Mouse (Mus musculus) left cerebral cortex, postnatal 4 days (tissue): ENCODE results near the gene Calcoco2. TPM values are rescaled to one million over a fixed set of nuclear protein-coding genes. Genes with fewer than 3 reads are reported as not detected.

ENCODE experiments used
- DNase-seq: peaks from one replicate; pipeline ENCODE4 v3.0.0-alpha.2; 2022
- intact Hi-C: fragments of 180-260 bp; cut with DNase I; formaldehyde crosslinking; loops from one replicate; pipeline ENCODE4 v1.15.1; 2025
- total RNA-seq, 2 experiments: library from RNA; stranded (reverse); gene quantifications; 2 replicates each; pipeline ENCODE4 v1.2.3; 2021

Gene Calcoco2
- total RNA-seq, 2 experiments from 2014 or later, result not detected

- intact Hi-C loops, result no loop called here
- DNase-seq, result no peak
Observed at GRCm38 (mm10) chr11:96087981-96088380, 23.8 kb downstream of the Calcoco2 start.

- DNase-seq, result no peak
- intact Hi-C loops, result no loop called here
Observed at GRCm38 (mm10) chr11:96082682-96083081, 29.1 kb downstream of the Calcoco2 start.

- intact Hi-C loops, result no loop called here
- no peak for DNase-seq
Observed at GRCm38 (mm10) chr11:96080736-96081135, 31.0 kb downstream of the Calcoco2 start.

DNA sequence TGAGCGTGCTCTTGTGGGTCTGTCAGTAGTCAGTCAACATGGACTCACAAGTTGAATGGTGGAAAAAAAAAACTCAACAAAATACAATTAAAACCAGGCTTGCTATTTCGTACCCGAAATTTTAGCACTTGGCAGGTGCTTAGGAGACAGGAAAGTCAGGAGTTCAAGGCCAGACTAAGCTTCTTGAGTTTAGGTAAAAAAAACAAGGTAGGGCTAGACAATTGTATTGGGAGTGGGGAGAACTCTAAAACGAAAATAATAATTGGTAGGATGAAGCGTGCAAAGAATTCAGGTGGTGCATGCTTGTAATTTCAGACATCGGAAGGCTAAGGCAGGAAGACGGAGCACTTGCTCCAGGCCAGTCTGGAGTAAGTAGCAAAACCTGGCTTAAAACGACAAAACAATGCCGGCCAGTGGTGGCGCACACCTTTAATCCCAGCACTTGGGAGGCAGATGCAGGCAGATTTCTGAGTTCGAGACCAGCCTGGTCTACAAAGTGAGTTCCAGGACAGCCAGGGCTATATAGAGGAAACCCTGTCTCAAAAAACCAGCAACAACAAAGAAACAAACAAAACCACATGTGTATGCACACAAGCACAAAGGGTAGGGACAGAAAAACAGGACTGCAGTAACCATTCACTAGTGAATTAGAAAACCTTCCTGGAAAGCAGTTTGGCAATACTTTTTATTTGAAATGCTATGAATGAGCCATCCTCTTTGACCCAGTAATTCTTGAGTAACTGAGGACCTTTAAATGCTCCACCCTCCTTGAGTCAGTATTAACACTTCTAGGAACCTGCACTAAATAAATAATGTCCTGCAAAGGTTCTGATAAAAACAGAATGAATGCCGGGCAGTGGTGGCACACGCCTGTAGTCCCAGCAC is 35.3 kb downstream of the Calcoco2 start:
- no peak for DNase-seq
- intact Hi-C loops, result no loop called here

GRCm38 (mm10) chr11:96075509-96076220 is 36.1 kb downstream of the Calcoco2 start, which contains the start of gene Atp5g1:
Gene Atp5g1, minus strand, starts transcription at chr11:96075670.
- intact Hi-C loops, result no loop called here
- peak; percentile 98 for DNase-seq

DNA sequence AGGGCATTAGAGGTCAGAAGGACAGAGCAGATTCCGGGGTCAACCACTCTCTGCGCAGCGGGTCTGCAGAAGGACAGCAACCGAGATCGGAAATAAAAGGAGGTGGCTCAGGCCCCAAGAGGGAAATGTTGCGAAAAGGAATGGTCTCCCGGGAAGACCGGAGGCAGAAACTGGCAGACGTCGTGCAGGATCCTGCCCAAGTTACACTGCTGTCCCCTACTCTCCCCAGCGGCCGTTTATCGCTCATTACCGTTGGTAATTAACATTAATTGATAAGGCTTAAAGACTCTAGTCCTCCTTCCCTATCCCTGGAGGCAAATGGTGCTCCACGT is 36.6 kb downstream of the Calcoco2 start:
- DNase-seq, result no peak
- intact Hi-C loops, result no loop called here

DNA sequence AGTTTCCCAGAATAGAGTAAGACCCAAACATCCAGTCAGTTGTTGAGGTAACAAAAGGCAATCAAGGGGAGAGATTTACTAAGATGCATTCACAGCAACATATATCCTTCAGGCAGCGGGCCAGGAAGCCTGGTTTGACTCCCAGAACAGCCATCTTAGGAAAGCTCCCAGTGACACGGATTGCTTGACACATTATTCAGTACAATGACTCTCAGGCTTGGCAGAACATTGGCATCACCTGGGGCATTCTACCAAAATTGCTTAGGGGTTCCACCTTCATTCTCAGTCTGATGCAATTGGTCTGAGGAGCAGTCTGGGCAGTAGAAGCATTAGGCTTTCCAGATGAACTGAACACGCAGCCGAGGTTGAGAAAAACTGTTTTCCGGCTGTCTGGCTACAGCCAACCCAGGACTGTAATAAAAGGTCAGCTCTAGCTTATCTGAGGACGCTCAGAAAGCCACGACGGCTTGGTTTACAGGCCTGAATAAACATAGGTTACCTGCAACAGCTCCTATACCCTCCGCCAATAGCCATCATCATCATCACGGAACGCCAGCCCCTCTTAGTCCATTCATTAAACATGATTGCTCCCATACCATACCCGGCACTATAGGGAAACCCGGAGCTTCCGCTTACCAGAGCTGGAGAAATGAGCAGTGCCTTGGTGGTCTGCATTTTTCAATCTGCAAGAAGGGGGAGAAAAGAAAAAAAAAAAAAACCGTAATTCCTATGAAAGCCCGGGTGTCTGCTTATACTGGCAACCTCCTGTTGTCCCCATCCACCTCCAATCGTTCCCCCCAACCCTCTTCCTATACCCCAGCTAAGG is 37.2 kb downstream of the Calcoco2 start:
- intact Hi-C loops, result no loop called here
- DNase-seq, result no peak

DNA sequence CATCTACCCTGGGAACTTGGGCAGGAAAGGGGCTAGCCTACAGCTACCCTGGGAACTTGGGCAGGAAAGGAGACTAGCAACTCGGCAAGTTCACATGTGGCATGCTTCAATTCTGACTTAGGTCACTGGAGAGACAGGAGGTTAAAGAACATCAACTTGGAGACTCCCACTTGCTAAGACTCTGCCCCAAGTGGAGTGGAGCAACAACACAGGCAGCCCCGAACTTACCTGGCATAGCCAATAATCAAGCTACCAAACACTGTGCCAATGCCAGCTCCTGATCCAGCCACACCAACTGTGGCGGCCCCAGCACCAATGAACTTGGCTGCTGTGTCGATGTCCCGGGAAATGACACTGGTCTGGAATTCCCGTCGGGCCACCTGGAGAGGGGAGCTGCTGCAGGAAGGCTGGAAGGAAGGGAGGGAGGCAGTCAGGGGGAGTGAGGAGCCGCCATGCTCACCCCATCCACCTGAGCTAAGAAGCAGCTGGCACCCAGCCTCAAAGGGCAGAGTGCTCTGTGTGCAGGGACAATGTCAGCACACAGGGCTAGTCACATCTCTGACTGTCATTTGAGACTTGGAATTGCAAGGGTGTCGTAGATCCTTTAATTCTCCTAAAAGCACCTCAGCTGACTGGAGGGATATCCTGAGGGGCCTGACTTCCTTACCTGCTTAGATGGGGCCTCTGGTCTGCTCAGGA is 38.3 kb downstream of the Calcoco2 start:
- intact Hi-C loops, result no loop called here
- no peak for DNase-seq

GRCm38 (mm10) chr11:96071013-96071412 is 40.8 kb downstream of the Calcoco2 start:
- intact Hi-C loops, result no loop called here
- no peak for DNase-seq

DNA sequence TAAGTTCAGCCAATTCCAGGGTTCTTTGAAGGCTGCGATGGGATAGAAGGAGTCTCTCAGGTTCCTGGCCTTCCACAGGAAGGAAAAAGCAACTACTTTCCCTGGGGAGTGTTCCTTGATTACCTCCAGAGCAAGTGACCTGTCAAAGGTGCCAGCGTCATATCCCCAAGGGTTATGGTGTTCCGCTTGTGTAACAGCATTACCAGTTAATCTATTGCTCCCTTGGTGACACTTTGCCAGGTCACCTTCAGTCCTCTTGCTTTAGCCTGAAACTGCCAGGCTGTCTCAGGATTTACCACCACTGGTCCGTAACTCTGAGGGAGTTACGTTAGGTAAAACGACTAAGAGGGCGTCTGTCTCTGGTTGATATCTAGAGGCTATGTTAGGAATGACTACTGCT is 41.4 kb downstream of the Calcoco2 start:
- DNase-seq, result no peak
- intact Hi-C loops, result no loop called here

- no peak for DNase-seq
- intact Hi-C loops, result no loop called here
Observed at GRCm38 (mm10) chr11:96068231-96068630, 43.5 kb downstream of the Calcoco2 start.

DNA sequence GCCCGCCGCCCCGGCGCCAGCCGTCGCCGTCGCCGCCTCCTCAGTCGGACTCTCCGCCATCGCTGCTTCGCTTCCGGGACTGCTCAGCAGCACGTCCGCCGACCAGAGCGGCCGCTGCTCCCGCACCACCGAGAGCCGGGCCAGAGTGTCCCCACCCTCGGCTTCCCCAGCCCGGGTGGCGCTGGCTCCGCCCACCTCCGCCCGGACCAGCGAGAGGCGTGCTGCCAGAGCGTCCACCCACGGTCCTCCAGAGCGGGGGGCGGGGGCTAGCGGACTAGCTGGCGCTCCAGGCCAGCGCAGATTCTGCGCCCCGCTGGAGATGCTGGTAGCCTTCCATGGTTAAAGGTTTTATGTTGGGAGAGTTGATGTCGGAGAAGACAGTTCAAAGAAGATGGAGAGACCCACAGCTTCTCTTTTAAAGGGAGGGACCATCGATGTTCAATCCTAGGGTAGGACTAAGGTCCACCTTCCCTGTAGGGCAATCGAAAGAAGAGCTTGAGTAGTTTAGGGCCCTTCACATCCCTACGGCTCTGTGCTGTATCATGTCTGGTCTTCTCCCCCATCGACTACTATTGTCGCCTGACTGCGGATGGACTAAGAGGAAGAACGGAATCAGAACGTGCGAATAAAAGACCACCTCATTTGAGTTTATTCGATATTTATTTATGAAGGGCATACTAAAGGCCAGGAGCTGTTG is 46.4 kb downstream of the Calcoco2 start, which contains the start of gene Ube2z:
Ube2z (minus strand) TSS at position 174 of the 697 bp plus-strand sequence.
- peak; percentile 99 for DNase-seq
- intact Hi-C loops, result no loop called here

DNA sequence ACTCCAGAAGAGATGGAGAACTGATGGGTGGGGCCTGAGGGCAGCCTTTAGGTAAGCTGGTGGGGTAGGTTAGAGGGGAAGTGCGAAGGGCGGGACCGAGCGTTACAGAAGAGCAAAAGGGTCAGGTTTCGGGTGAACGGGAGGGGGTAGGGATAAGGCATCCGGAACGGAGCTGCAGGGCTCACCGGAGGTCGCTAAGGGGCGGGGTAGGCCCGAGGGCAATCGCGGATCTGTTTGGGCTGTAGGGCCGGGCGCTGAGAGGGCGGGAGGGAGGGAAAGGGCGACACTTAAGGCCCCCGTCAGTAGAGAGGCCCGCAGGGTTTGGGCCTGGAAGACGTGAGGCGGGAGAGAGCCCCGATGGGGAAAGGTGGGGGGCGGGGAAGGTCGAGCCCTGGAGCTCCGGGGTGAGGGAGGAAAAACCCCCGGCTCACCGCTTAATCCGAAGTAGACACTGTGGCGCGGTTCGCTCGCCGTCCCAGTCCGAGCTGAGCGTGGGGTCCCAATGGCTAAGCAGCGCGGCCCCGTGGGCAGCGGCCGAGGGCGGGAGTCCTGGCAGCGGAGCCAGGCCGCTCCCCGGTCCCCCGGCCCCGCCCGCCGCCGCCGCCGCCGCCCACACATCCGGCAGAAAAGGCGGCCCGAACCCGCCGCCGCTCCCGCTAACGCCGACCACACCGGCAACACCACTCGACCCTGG is 47.1 kb downstream of the Calcoco2 start:
- peak; percentile 37 for DNase-seq
- intact Hi-C loops, result no loop called here

GRCm38 (mm10) chr11:96058309-96058708 is 53.5 kb downstream of the Calcoco2 start:
- no peak for DNase-seq
- intact Hi-C loops, result no loop called here

DNA sequence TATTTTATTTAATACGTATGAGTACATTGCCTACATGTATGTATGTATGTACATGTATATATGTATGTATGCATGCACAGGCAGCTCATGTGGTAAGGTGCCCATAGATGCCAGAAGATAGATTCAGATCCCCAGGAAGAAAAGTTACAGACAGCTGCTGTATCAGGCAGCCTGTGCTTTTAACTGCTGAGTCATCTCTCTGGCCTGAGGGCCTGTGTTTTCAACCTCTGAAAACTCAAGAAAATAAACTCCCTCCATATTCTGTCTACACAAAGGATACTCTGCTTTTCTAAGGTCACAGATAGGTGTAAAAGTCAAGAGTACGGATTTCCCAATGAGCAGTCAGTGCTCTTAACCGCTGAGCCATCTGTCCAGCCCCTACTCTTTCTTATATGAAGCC is 60.9 kb downstream of the Calcoco2 start:
- intact Hi-C loops, result no loop called here

GRCm38 (mm10) chr11:96049939-96050338 is 61.8 kb downstream of the Calcoco2 start:
- no peak for DNase-seq
- intact Hi-C loops, result no loop called here

More for the DNA sequence above, 60.9 kb downstream of the Calcoco2 start:
- DNase-seq, result no peak
